Mouse (Mus musculus): ENCODE data around the gene Aprt. TPM values are rescaled to one million over a fixed set of nuclear protein-coding genes. Genes with fewer than 3 reads are reported as not detected.

Aprt gene
- total and polyA plus RNA-seq, 3 experiments = 516 to 561 (median 524) TPM

- peaks cover 16 to 43% of the 10 kb centered on the region in 2 experiments for H3K4me1 ChIP-seq (ENCODE audit: control insufficient read depth in 1 of 2, insufficient read depth in 2 of 2)
- H3K79me2 ChIP-seq (replicated peaks; ENCODE audit: control insufficient read depth, extremely low read depth, insufficient read depth, poor library complexity, severe bottlenecking) = peaks cover 46% of the 10 kb centered on the region
- H3K9ac ChIP-seq (ENCODE audit: insufficient read depth, low read depth) = peak overlapping the region; percentile 39
- H3K27me3 ChIP-seq (replicated peaks) = no peaks in the 10 kb centered on the region
- no peak for TF ChIP-seq RCOR1 (conservative IDR thresholded peaks at IDR 0.05; ENCODE audit: low read depth, low read length)
- TF ChIP-seq ZKSCAN1 (IDR thresholded peaks at IDR 0.05; ENCODE audit: borderline replicate concordance, low read depth, low read length) = no peak
- no peak for TF ChIP-seq MAZ (IDR thresholded peaks at IDR 0.05; ENCODE audit: low read depth, low read length)
- TF ChIP-seq NRF1 (IDR thresholded peaks at IDR 0.05; ENCODE audit: low read depth, low read length) = peak; percentile 46
- peak; percentile 75 for TF ChIP-seq HCFC1 (IDR thresholded peaks at IDR 0.05; ENCODE audit: low read depth, low read length)
- TF ChIP-seq MXI1 (IDR thresholded peaks at IDR 0.05; ENCODE audit: low read depth, low read length) = peak; percentile 36; the same call in 1 of the 2 replicates
- no peak; the same call in 1 of the 2 replicates for TF ChIP-seq POLR2A (IDR thresholded peaks at IDR 0.05; ENCODE audit: low read depth, low read length)
- 0 out of 2 replicates have a peak, but pooled peaks have one; percentile 22 for TF ChIP-seq MYC (IDR thresholded peaks at IDR 0.05; ENCODE audit: low read depth, low read length)
- peak; percentile 87 for TF ChIP-seq ELF1 (IDR thresholded peaks at IDR 0.05; ENCODE audit: low read depth, low read length)
- no peak; the same call in 1 of the 2 replicates for TF ChIP-seq ETS1 (conservative IDR thresholded peaks at IDR 0.05; ENCODE audit: low read depth, low read length)
- no peak for TF ChIP-seq USF1 (IDR thresholded peaks at IDR 0.05; ENCODE audit: low read depth, low read length)
- peak; percentile 55; the same call in 1 of the 2 replicates for TF ChIP-seq SIN3A (IDR thresholded peaks at IDR 0.05; ENCODE audit: low read length)
- peak; percentile 67 for TF ChIP-seq TCF12 (IDR thresholded peaks at IDR 0.05; ENCODE audit: low read depth, low read length)
- TF ChIP-seq TBP (conservative IDR thresholded peaks at IDR 0.05; ENCODE audit: low read depth, low read length) = 0 out of 2 replicates have a peak, but pooled peaks have one; percentile 21
- H3K9me3 ChIP-seq (replicated peaks; ENCODE audit: low read length) = peaks cover 4% of the 10 kb centered on the region
- peak overlapping the region; percentile 91 for H3K27ac ChIP-seq (ENCODE audit: insufficient read depth, low read depth)
- dilution Hi-C loops (cut with MboI; ENCODE audit: extremely low pct_ligation_motif_present, extremely low pct_unique_long_range_greater_than_20kb, low sequenced_read_pairs) (no loop called here), in situ Hi-C loops (cut with MboI; ENCODE audit: low pct_ligation_motif_present, low pct_unique_long_range_greater_than_20kb, low sequenced_read_pairs) (loop anchor here (5.0 kb wide), 1 partner anchor 46 kb away; no protein-coding TSS in a partner anchor)
- H3K36me3 ChIP-seq (replicated peaks in 1 of 2; ENCODE audit: control insufficient read depth in 1 of 2, insufficient read depth in 1 of 2, low read length in 1 of 2) = peaks cover 0 to 27% of the 10 kb centered on the region in 2 experiments
- peak overlapping the region; percentile 40 to 86 (median 69) for H3K4me3 ChIP-seq (replicated peaks in 1 of 3; ENCODE audit: low read depth in 2 of 3, low read length in 2 of 3, poor library complexity in 1 of 3)
- peak; percentile 97 for DNase-seq (ENCODE audit: extremely low read depth)
- peak overlapping the region; percentile 67 for H3K4me2 ChIP-seq (ENCODE audit: insufficient read depth, low read depth, poor library complexity, severe bottlenecking)
Observed at GRCm38 (mm10) chr8:122547815-122548214, 28.9 kb downstream of the Aprt start.

- peaks cover 4% of the 10 kb centered on the region for H3K9me3 ChIP-seq (replicated peaks; ENCODE audit: low read length)
- peak overlapping the region; percentile 53 to 69 (median 55) for H3K4me3 ChIP-seq (replicated peaks in 1 of 3; ENCODE audit: low read depth in 2 of 3, low read length in 2 of 3, poor library complexity in 1 of 3)
- H3K4me1 ChIP-seq (ENCODE audit: control insufficient read depth in 1 of 2, insufficient read depth in 2 of 2) = peaks cover 15 to 39% of the 10 kb centered on the region in 2 experiments
- peak overlapping the region; percentile 88 for H3K9ac ChIP-seq (ENCODE audit: insufficient read depth, low read depth)
- peaks cover 0 to 36% of the 10 kb centered on the region in 2 experiments for H3K36me3 ChIP-seq (replicated peaks in 1 of 2; ENCODE audit: control insufficient read depth in 1 of 2, insufficient read depth in 1 of 2, low read length in 1 of 2)
- H3K4me2 ChIP-seq (ENCODE audit: insufficient read depth, low read depth, poor library complexity, severe bottlenecking) = peak overlapping the region; percentile 96
- H3K27ac ChIP-seq (ENCODE audit: insufficient read depth, low read depth) = peak overlapping the region; percentile 91
- H3K79me2 ChIP-seq (replicated peaks; ENCODE audit: control insufficient read depth, extremely low read depth, insufficient read depth, poor library complexity, severe bottlenecking) = peaks cover 46% of the 10 kb centered on the region
- in situ Hi-C loops (cut with MboI; ENCODE audit: low pct_ligation_motif_present, low pct_unique_long_range_greater_than_20kb, low sequenced_read_pairs) (loop anchor here (5.0 kb wide), 1 partner anchor 45 kb away; no protein-coding TSS in a partner anchor), dilution Hi-C loops (cut with MboI; ENCODE audit: extremely low pct_ligation_motif_present, extremely low pct_unique_long_range_greater_than_20kb, low sequenced_read_pairs) (no loop called here)
- no peak for TF ChIP-seq MAX (IDR thresholded peaks at IDR 0.05; ENCODE audit: low read length)
- no peak for TF ChIP-seq UBTF (IDR thresholded peaks at IDR 0.05; ENCODE audit: low read depth, low read length)
- no peak for TF ChIP-seq USF1 (IDR thresholded peaks at IDR 0.05; ENCODE audit: low read depth, low read length)
- no peak for TF ChIP-seq TBP (conservative IDR thresholded peaks at IDR 0.05; ENCODE audit: low read depth, low read length)
- TF ChIP-seq CTCF (conservative IDR thresholded peaks at IDR 0.05 in 1 of 2, IDR thresholded peaks at IDR 0.05 in 1 of 2; ENCODE audit: low read depth in 2 of 2, low read length in 2 of 2) = no peak
- no peak for TF ChIP-seq NELFE (IDR thresholded peaks at IDR 0.05; ENCODE audit: low read depth, low read length)
- no peak for TF ChIP-seq EP300 (IDR thresholded peaks at IDR 0.05; ENCODE audit: low read length)
- TF ChIP-seq MAZ (IDR thresholded peaks at IDR 0.05; ENCODE audit: low read depth, low read length) = no peak
- no peak for TF ChIP-seq ZMIZ1 (IDR thresholded peaks at IDR 0.05; ENCODE audit: low read depth, low read length)
- no peak for TF ChIP-seq HCFC1 (IDR thresholded peaks at IDR 0.05; ENCODE audit: low read depth, low read length)
- no peak for TF ChIP-seq SMC3 (IDR thresholded peaks at IDR 0.05; ENCODE audit: low read depth, low read length)
- no peak for TF ChIP-seq MEF2A (IDR thresholded peaks at IDR 0.05; ENCODE audit: borderline replicate concordance, low read depth, low read length)
- no peak for TF ChIP-seq BHLHE40 (IDR thresholded peaks at IDR 0.05; ENCODE audit: low read depth, low read length)
- TF ChIP-seq ZNF384 (IDR thresholded peaks at IDR 0.05; ENCODE audit: low read depth, low read length) = no peak
- TF ChIP-seq ETS1 (conservative IDR thresholded peaks at IDR 0.05; ENCODE audit: low read depth, low read length) = no peak
- TF ChIP-seq ZC3H11A (IDR thresholded peaks at IDR 0.05; ENCODE audit: low read depth, low read length) = no peak
- no peak for TF ChIP-seq CHD2 (IDR thresholded peaks at IDR 0.05; ENCODE audit: low read length)
- TF ChIP-seq POLR2A (IDR thresholded peaks at IDR 0.05; ENCODE audit: low read depth, low read length) = no peak
- no peak for TF ChIP-seq E2F4 (IDR thresholded peaks at IDR 0.05; ENCODE audit: insufficient replicate concordance, low read depth, low read length)
- TF ChIP-seq KAT2A (IDR thresholded peaks at IDR 0.05; ENCODE audit: insufficient replicate concordance, low read length) = no peak
- H3K27me3 ChIP-seq (replicated peaks) = no peaks in the 10 kb centered on the region
- DNase-seq (ENCODE audit: extremely low read depth) = no peak
Observed at GRCm38 (mm10) chr8:122546811-122547453, 29.8 kb downstream of the Aprt start.

Data from CH12.LX (cell line).